Mouse (Mus musculus): Measurements from ENCODE around the gene Pltp. TPM values are rescaled to one million over a fixed set of nuclear protein-coding genes. Genes with fewer than 3 reads are reported as not detected.

Pltp gene
- polyA plus RNA-seq, 1 experiment from 2014 or later: 43.9 TPM

- Histone ChIP-seq H3K9me3 (replicated peaks; ENCODE audit: low read length) (no peaks in the 10 kb centered on the region), H3K4me2 (ENCODE audit: low read length) (peak overlapping the region; percentile 99), H3K4me1 (replicated peaks; ENCODE audit: insufficient read depth, low read length) (peaks cover 13% of the 10 kb centered on the region; the same call in 1 of the 2 replicates), H3K27ac (no peak overlapping the region), H3K36me3 (ENCODE audit: insufficient read depth, low read length) (peaks cover 31% of the 10 kb centered on the region), H3K9ac (ENCODE audit: low read depth, low read length) (peak overlapping the region; percentile 74), H3K4me3 (replicated peaks; ENCODE audit: low read depth, low read length) (peak overlapping the region; percentile 66), H3K27me3 (ENCODE audit: insufficient read depth, low read length) (no peaks in the 10 kb centered on the region)
- 38% methylated on average over 8 of the region's 8 CpGs for WGBS
- 0 out of 2 replicates have a peak, but pooled peaks have one; percentile 27 for TF ChIP-seq CTCF (IDR thresholded peaks at IDR 0.05; ENCODE audit: low read depth)
- DNase-seq (ENCODE audit: low spot score) (peak; percentile 17), ATAC-seq (replicated peaks; ENCODE audit: low FRiP score, low read depth) (no peak)
Observed at GRCm38 (mm10) chr2:164834531-164834930, 23.0 kb downstream of the Pltp start.

- peaks cover 21% of the 10 kb centered on the region for H3K36me3 ChIP-seq (ENCODE audit: insufficient read depth, low read length)
- peak within 1 kb of the TSS; percentile 66 for H3K4me3 ChIP-seq (replicated peaks; ENCODE audit: low read depth, low read length)
- no peaks in the 10 kb centered on the region for H3K27me3 ChIP-seq (ENCODE audit: insufficient read depth, low read length)
- peak; percentile 94 for DNase-seq (ENCODE audit: low spot score)
- H3K9ac ChIP-seq (ENCODE audit: low read depth, low read length): peak within 1 kb of the TSS; percentile 74
- H3K4me2 ChIP-seq (ENCODE audit: low read length): peak within 1 kb of the TSS; percentile 99
- ATAC-seq (replicated peaks; ENCODE audit: low FRiP score, low read depth): peak; percentile 50
- 0 out of 2 replicates have a peak, but pooled peaks have one; percentile 2 for TF ChIP-seq CTCF (IDR thresholded peaks at IDR 0.05; ENCODE audit: low read depth)
- peak within 1 kb of the TSS; percentile 90 for H3K27ac ChIP-seq
- under 1% methylated on average over 31 of the region's 31 CpGs for WGBS
- no peaks in the 10 kb centered on the region for H3K9me3 ChIP-seq (replicated peaks; ENCODE audit: low read length)
- H3K4me1 ChIP-seq (replicated peaks; ENCODE audit: insufficient read depth, low read length): peaks cover 13% of the 10 kb centered on the region; the same call in 1 of the 2 replicates
Observed at GRCm38 (mm10) chr2:164833314-164833959, 24.1 kb downstream of the Pltp start, which contains the start of gene Neurl2. Gene Neurl2 (minus strand): TSS chr2:164833456.

GRCm38 (mm10) chr2:164832748-164833301 lies 24.7 kb downstream of the Pltp start, which contains the start of gene Ctsa:
Gene Ctsa (plus strand): TSS chr2:164832873.
- H3K9me3 ChIP-seq (replicated peaks; ENCODE audit: low read length): no peaks in the 10 kb centered on the region
- H3K36me3 ChIP-seq (ENCODE audit: insufficient read depth, low read length): peaks cover 18% of the 10 kb centered on the region
- TF ChIP-seq CTCF (IDR thresholded peaks at IDR 0.05; ENCODE audit: low read depth): peak; percentile 71
- H3K9ac ChIP-seq (ENCODE audit: low read depth, low read length): peak within 1 kb of the TSS; percentile 74
- H3K27ac ChIP-seq: peak within 1 kb of the TSS; percentile 90
- DNase-seq (ENCODE audit: low spot score) (peak; percentile 92), ATAC-seq (replicated peaks; ENCODE audit: low FRiP score, low read depth) (peak; percentile 42)
- WGBS: under 1% methylated on average over 35 of the region's 35 CpGs
- peak within 1 kb of the TSS; percentile 99 for H3K4me2 ChIP-seq (ENCODE audit: low read length)
- H3K27me3 ChIP-seq (ENCODE audit: insufficient read depth, low read length): no peaks in the 10 kb centered on the region
- peaks cover 13% of the 10 kb centered on the region; the same call in 1 of the 2 replicates for H3K4me1 ChIP-seq (replicated peaks; ENCODE audit: insufficient read depth, low read length)
- H3K4me3 ChIP-seq (replicated peaks; ENCODE audit: low read depth, low read length): peak within 1 kb of the TSS; percentile 66

GRCm38 (mm10) chr2:164832032-164832747 lies 25.3 kb downstream of the Pltp start:
- peaks cover 13% of the 10 kb centered on the region; the same call in 1 of the 2 replicates for H3K4me1 ChIP-seq (replicated peaks; ENCODE audit: insufficient read depth, low read length)
- H3K27ac ChIP-seq: peak overlapping the region; percentile 90
- DNase-seq (ENCODE audit: low spot score) (no peak), ATAC-seq (replicated peaks; ENCODE audit: low FRiP score, low read depth) (no peak; the same call in 1 of the 2 replicates)
- H3K36me3 ChIP-seq (ENCODE audit: insufficient read depth, low read length): peaks cover 16% of the 10 kb centered on the region
- H3K27me3 ChIP-seq (ENCODE audit: insufficient read depth, low read length): no peaks in the 10 kb centered on the region
- no peak for TF ChIP-seq CTCF (IDR thresholded peaks at IDR 0.05; ENCODE audit: low read depth)
- H3K9me3 ChIP-seq (replicated peaks; ENCODE audit: low read length): no peaks in the 10 kb centered on the region
- H3K4me2 ChIP-seq (ENCODE audit: low read length): peak overlapping the region; percentile 99
- 60% methylated on average over 16 of the region's 16 CpGs for WGBS
- H3K4me3 ChIP-seq (replicated peaks; ENCODE audit: low read depth, low read length): peak overlapping the region; percentile 66
- peak overlapping the region; percentile 74 for H3K9ac ChIP-seq (ENCODE audit: low read depth, low read length)

- H3K27me3 ChIP-seq (ENCODE audit: insufficient read depth, low read length): no peaks in the 10 kb centered on the region
- 63% methylated on average over 10 of the region's 10 CpGs for WGBS
- no peak for DNase-seq (ENCODE audit: low spot score)
- no peak overlapping the region for H3K4me2 ChIP-seq (ENCODE audit: low read length)
- H3K4me1 ChIP-seq (replicated peaks; ENCODE audit: insufficient read depth, low read length): peaks cover 13% of the 10 kb centered on the region; the same call in 1 of the 2 replicates
- no peak overlapping the region for H3K9ac ChIP-seq (ENCODE audit: low read depth, low read length)
- no peak overlapping the region for H3K4me3 ChIP-seq (replicated peaks; ENCODE audit: low read depth, low read length)
- no peaks in the 10 kb centered on the region for H3K9me3 ChIP-seq (replicated peaks; ENCODE audit: low read length)
- ATAC-seq (replicated peaks; ENCODE audit: low FRiP score, low read depth): peak; percentile 63
- TF ChIP-seq CTCF (IDR thresholded peaks at IDR 0.05; ENCODE audit: low read depth): no peak
- H3K27ac ChIP-seq: 0 out of 2 replicates have a peak overlapping the region, but pooled peaks have one; percentile 31
- H3K36me3 ChIP-seq (ENCODE audit: insufficient read depth, low read length): peaks cover 18% of the 10 kb centered on the region
Observed at GRCm38 (mm10) chr2:164831029-164831428, 26.5 kb downstream of the Pltp start.

- no peaks in the 10 kb centered on the region for H3K9me3 ChIP-seq (replicated peaks; ENCODE audit: low read length)
- TF ChIP-seq CTCF (IDR thresholded peaks at IDR 0.05; ENCODE audit: low read depth): no peak
- H3K4me2 ChIP-seq (ENCODE audit: low read length): no peak overlapping the region
- H3K4me1 ChIP-seq (replicated peaks; ENCODE audit: insufficient read depth, low read length): 0 out of 2 replicates have a peak, but pooled peaks cover 4% of the 10 kb centered on the region
- no peak overlapping the region for H3K27ac ChIP-seq
- H3K36me3 ChIP-seq (ENCODE audit: insufficient read depth, low read length): peaks cover 33% of the 10 kb centered on the region
- no peak overlapping the region for H3K9ac ChIP-seq (ENCODE audit: low read depth, low read length)
- ATAC-seq (replicated peaks; ENCODE audit: low FRiP score, low read depth) (no peak), DNase-seq (ENCODE audit: low spot score) (no peak)
- 97% methylated on average over 1 of the region's 1 CpGs for WGBS
- H3K27me3 ChIP-seq (ENCODE audit: insufficient read depth, low read length): no peaks in the 10 kb centered on the region
- H3K4me3 ChIP-seq (replicated peaks; ENCODE audit: low read depth, low read length): no peak overlapping the region
Observed at GRCm38 (mm10) chr2:164829090-164829489, 28.4 kb downstream of the Pltp start.

Measured in kidney, postnatal 0 days (tissue).